Mouse (Mus musculus) embryonic facial prominence, embryonic 13.5 days (tissue): ENCODE measurements around the gene Abca2. TPM values are rescaled to one million over a fixed set of nuclear protein-coding genes. Genes with fewer than 3 reads are reported as not detected.
A peak's percentile ranks its signal among the peaks of the same experiment; 100 is the strongest.

Experiments used
- ATAC-seq: fragments of 200-750 bp; cut with Nextera tagmentation; 2 replicates; pipeline ENCODE4 v1.8.0; 2017; ENCODE audit warnings: low read depth; ENCODE audit not compliant: insufficient number of reproducible peaks, insufficient read depth, low FRiP score, low TSS enrichment
- H3K27ac ChIP-seq: fragments of 300-500 bp; sonication (generic); 2 replicates; pipeline ENCODE4 v1.5.1; 2015; ENCODE audit warnings: moderate library complexity, mild to moderate bottlenecking, inconsistent platforms
- H3K27me3 ChIP-seq: fragments of 300-500 bp; sonication (generic); 2 replicates; pipeline ENCODE4 v1.6.1; 2015; ENCODE audit warnings: mild to moderate bottlenecking, inconsistent platforms
- H3K36me3 ChIP-seq: fragments of 300-500 bp; sonication (generic); 2 replicates; pipeline ENCODE4 v1.6.1; 2015; ENCODE audit warnings: mild to moderate bottlenecking, inconsistent platforms
- H3K4me1 ChIP-seq: fragments of 300-500 bp; sonication (generic); 2 replicates; pipeline ENCODE4 v1.6.1; 2015; ENCODE audit warnings: inconsistent platforms
- H3K4me2 ChIP-seq: fragments of 300-500 bp; sonication (generic); 2 replicates; pipeline ENCODE4 v1.6.1; 2015; ENCODE audit warnings: moderate library complexity, mild to moderate bottlenecking, inconsistent platforms
- H3K4me3 ChIP-seq: fragments of 300-500 bp; sonication (generic); 2 replicates; pipeline ENCODE4 v1.5.1; 2015; ENCODE audit warnings: mild to moderate bottlenecking, inconsistent platforms
- H3K9ac ChIP-seq: fragments of 300-500 bp; sonication (generic); 2 replicates; pipeline ENCODE4 v1.6.1; 2015; ENCODE audit warnings: mild to moderate bottlenecking, inconsistent platforms
- H3K9me3 ChIP-seq: fragments of 300-500 bp; sonication (generic); 2 replicates; pipeline ENCODE4 v1.6.1; 2016; ENCODE audit warnings: inconsistent platforms
- WGBS: fragments of 180-500 bp; shearing (Covaris S2); methylation state at CpG from one replicate; pipeline ENCODE4 v1.1.7; 2015; ENCODE audit warnings: mixed read lengths; 5-methylcytosine and 5-hydroxymethylcytosine counted together
- polyA plus RNA-seq: library from polyadenylated mRNA; unstranded; fragments of >200 nt; fragmentation: Nextera tagmentation; extraction: Ambion mirVana; gene quantifications from 2 replicates; pipeline ENCODE4 v1.2.1, GENCODE M21; 2015

Abca2 gene
- polyA plus RNA-seq: 2.9 and 4.0 TPM in 2 replicates

GRCm38 (mm10) chr2:25428442-25429236, at the start of gene Abca2:
Gene Abca2, plus strand, starts transcription at chr2:25428703.
- no peaks in the 10 kb centered on the region for H3K36me3 ChIP-seq
- peaks cover 8% of the 10 kb centered on the region for H3K4me1 ChIP-seq
- peak within 1 kb of the TSS; percentile 81 for H3K9ac ChIP-seq
- ATAC-seq: peak; percentile 73
- no peak within 1 kb of the TSS; the same call in 1 of the 2 replicates for H3K27ac ChIP-seq
- peak within 1 kb of the TSS; percentile 69 for H3K4me3 ChIP-seq
- H3K9me3 ChIP-seq: no peaks in the 10 kb centered on the region
- peaks cover 53% of the 10 kb centered on the region for H3K27me3 ChIP-seq
- under 1% methylated on average over 89 of the region's 89 CpGs for WGBS
- H3K4me2 ChIP-seq: peak within 1 kb of the TSS; percentile 94

GRCm38 (mm10) chr2:25384492-25384891, 44.0 kb upstream of the Abca2 start:
- H3K27me3 ChIP-seq: peaks cover 5% of the 10 kb centered on the region; the same call in 1 of the 2 replicates
- no peak for ATAC-seq
- H3K9me3 ChIP-seq: no peaks in the 10 kb centered on the region
- no peak overlapping the region for H3K4me2 ChIP-seq
- no peaks in the 10 kb centered on the region for H3K36me3 ChIP-seq
- no peak overlapping the region for H3K4me3 ChIP-seq
- H3K4me1 ChIP-seq: no peaks in the 10 kb centered on the region
- H3K27ac ChIP-seq: no peak overlapping the region
- no peak overlapping the region for H3K9ac ChIP-seq
- WGBS: 82% methylated on average over 5 of the region's 5 CpGs

GRCm38 (mm10) chr2:25391266-25391665, 37.2 kb upstream of the Abca2 start:
- H3K36me3 ChIP-seq: no peaks in the 10 kb centered on the region
- no peak overlapping the region for H3K4me2 ChIP-seq
- WGBS: 55% methylated on average over 5 of the region's 5 CpGs
- H3K27ac ChIP-seq: no peak overlapping the region
- H3K9ac ChIP-seq: no peak overlapping the region
- no peak for ATAC-seq
- H3K4me1 ChIP-seq: peaks cover 21% of the 10 kb centered on the region
- no peak overlapping the region for H3K4me3 ChIP-seq
- H3K27me3 ChIP-seq: peaks cover 26% of the 10 kb centered on the region
- H3K9me3 ChIP-seq: no peaks in the 10 kb centered on the region

- H3K4me3 ChIP-seq: no peak overlapping the region
- H3K27ac ChIP-seq: no peak overlapping the region
- no peak overlapping the region for H3K4me2 ChIP-seq
- no peak overlapping the region for H3K9ac ChIP-seq
- H3K27me3 ChIP-seq: peaks cover 59% of the 10 kb centered on the region
- H3K9me3 ChIP-seq: no peaks in the 10 kb centered on the region
- ATAC-seq: no peak
- no peaks in the 10 kb centered on the region for H3K36me3 ChIP-seq
- 26% methylated on average over 3 of the region's 3 CpGs for WGBS
- H3K4me1 ChIP-seq: peaks cover 24% of the 10 kb centered on the region
Measured at GRCm38 (mm10) chr2:25394281-25395221, 34.0 kb upstream of the Abca2 start.

- Histone ChIP-seq H3K4me2 (peak within 1 kb of the TSS; percentile 74), H3K36me3 (no peaks in the 10 kb centered on the region), H3K4me1 (peaks cover 30% of the 10 kb centered on the region), H3K9me3 (no peaks in the 10 kb centered on the region), H3K4me3 (peak within 1 kb of the TSS; percentile 42), H3K9ac (peak within 1 kb of the TSS; percentile 58), H3K27me3 (peaks cover 73% of the 10 kb centered on the region), H3K27ac (no peak within 1 kb of the TSS)
- 0 out of 2 replicates have a peak, but pooled peaks have one; percentile 16 for ATAC-seq
- WGBS: 1% methylated on average over 57 of the region's 57 CpGs
Measured at GRCm38 (mm10) chr2:25395721-25396596, 32.5 kb upstream of the Abca2 start, which contains the start of gene Entpd2. Gene Entpd2, plus strand, starts transcription at chr2:25395874.

GRCm38 (mm10) chr2:25396597-25396983, 31.9 kb upstream of the Abca2 start:
- Histone ChIP-seq H3K9me3 (no peaks in the 10 kb centered on the region), H3K4me1 (peaks cover 27% of the 10 kb centered on the region), H3K36me3 (no peaks in the 10 kb centered on the region), H3K27me3 (peaks cover 80% of the 10 kb centered on the region), H3K4me3 (peak overlapping the region; percentile 42), H3K4me2 (peak overlapping the region; percentile 74), H3K27ac (no peak overlapping the region), H3K9ac (no peak overlapping the region)
- 30% methylated on average over 3 of the region's 3 CpGs for WGBS
- ATAC-seq: no peak

GRCm38 (mm10) chr2:25397010-25397409, 31.5 kb upstream of the Abca2 start:
- 24% methylated on average over 1 of the region's 1 CpGs for WGBS
- no peak overlapping the region for H3K9ac ChIP-seq
- H3K4me3 ChIP-seq: no peak overlapping the region
- no peak overlapping the region for H3K27ac ChIP-seq
- no peaks in the 10 kb centered on the region for H3K9me3 ChIP-seq
- no peak for ATAC-seq
- no peaks in the 10 kb centered on the region for H3K36me3 ChIP-seq
- H3K4me1 ChIP-seq: peaks cover 27% of the 10 kb centered on the region
- no peak overlapping the region for H3K4me2 ChIP-seq
- H3K27me3 ChIP-seq: peaks cover 84% of the 10 kb centered on the region

GRCm38 (mm10) chr2:25398065-25398464, 30.4 kb upstream of the Abca2 start:
- Histone ChIP-seq H3K36me3 (no peaks in the 10 kb centered on the region), H3K4me2 (no peak overlapping the region), H3K27ac (no peak overlapping the region), H3K9ac (no peak overlapping the region), H3K4me3 (no peak overlapping the region), H3K9me3 (no peaks in the 10 kb centered on the region), H3K4me1 (peaks cover 32% of the 10 kb centered on the region), H3K27me3 (peaks cover 94% of the 10 kb centered on the region)
- 93% methylated on average over 7 of the region's 7 CpGs for WGBS
- ATAC-seq: no peak

- H3K36me3 ChIP-seq: no peaks in the 10 kb centered on the region
- no peak within 1 kb of the TSS for H3K4me2 ChIP-seq
- no peaks in the 10 kb centered on the region for H3K9me3 ChIP-seq
- 67% methylated on average over 8 of the region's 8 CpGs for WGBS
- peaks cover 32% of the 10 kb centered on the region for H3K4me1 ChIP-seq
- no peak within 1 kb of the TSS for H3K9ac ChIP-seq
- ATAC-seq: no peak
- peaks cover 100% of the 10 kb centered on the region for H3K27me3 ChIP-seq
- no peak within 1 kb of the TSS for H3K27ac ChIP-seq
- H3K4me3 ChIP-seq: no peak within 1 kb of the TSS
Measured at GRCm38 (mm10) chr2:25399051-25399450, 29.5 kb upstream of the Abca2 start, which contains the start of gene Npdc1. Gene Npdc1, plus strand, starts transcription at chr2:25399351.

- H3K36me3 ChIP-seq: no peaks in the 10 kb centered on the region
- peaks cover 96% of the 10 kb centered on the region for H3K27me3 ChIP-seq
- no peak for ATAC-seq
- peak overlapping the region; percentile 37 for H3K4me2 ChIP-seq
- no peak overlapping the region for H3K27ac ChIP-seq
- H3K9me3 ChIP-seq: no peaks in the 10 kb centered on the region
- peaks cover 26% of the 10 kb centered on the region for H3K4me1 ChIP-seq
- 0 out of 2 replicates have a peak overlapping the region, but pooled peaks have one; percentile 11 for H3K4me3 ChIP-seq
- WGBS: 17% methylated on average over 16 of the region's 16 CpGs
- no peak overlapping the region for H3K9ac ChIP-seq
Measured at GRCm38 (mm10) chr2:25400291-25400690, 28.2 kb upstream of the Abca2 start.
